Mouse (Mus musculus): ENCODE measurements around the gene Cdk19. TPM values are rescaled to one million over a fixed set of nuclear protein-coding genes. Genes with fewer than 3 reads are reported as not detected.

The Cdk19 gene
- total and polyA plus RNA-seq, 3 experiments: 3.3 to 4.7 (median 4.0) TPM

GRCm38 (mm10) chr10:40500723-40501245 lies 161.4 kb downstream of the Cdk19 start:
- no peak for DNase-seq (ENCODE audit: extremely low read depth)
- H3K4me2 ChIP-seq (ENCODE audit: insufficient read depth, low read depth, poor library complexity, severe bottlenecking): no peak overlapping the region
- in situ Hi-C loops (cut with MboI; ENCODE audit: low pct_ligation_motif_present, low pct_unique_long_range_greater_than_20kb, low sequenced_read_pairs) (loop anchor here (25.0 kb wide), 1 partner anchor 138 kb away; no protein-coding TSS in a partner anchor), dilution Hi-C loops (cut with MboI; ENCODE audit: extremely low pct_ligation_motif_present, extremely low pct_unique_long_range_greater_than_20kb, low sequenced_read_pairs) (no loop called here)
- no peak for TF ChIP-seq TCF12 (IDR thresholded peaks at IDR 0.05; ENCODE audit: low read depth, low read length)
- no peak for TF ChIP-seq RAD21 (IDR thresholded peaks at IDR 0.05; ENCODE audit: low read depth, low read length)
- TF ChIP-seq MXI1 (IDR thresholded peaks at IDR 0.05; ENCODE audit: low read depth, low read length): no peak
- TF ChIP-seq POLR2AphosphoS2 (IDR thresholded peaks at IDR 0.05; ENCODE audit: low read depth, low read length): no peak
- no peak for TF ChIP-seq USF2 (conservative IDR thresholded peaks at IDR 0.05; ENCODE audit: low read depth, low read length)
- TF ChIP-seq ELF1 (IDR thresholded peaks at IDR 0.05; ENCODE audit: low read depth, low read length): no peak
- no peak for TF ChIP-seq NRF1 (IDR thresholded peaks at IDR 0.05; ENCODE audit: low read depth, low read length)
- no peak for TF ChIP-seq MAFK (IDR thresholded peaks at IDR 0.05; ENCODE audit: insufficient replicate concordance, low read length)
- H3K9ac ChIP-seq (ENCODE audit: insufficient read depth, low read depth): no peak overlapping the region
- H3K79me2 ChIP-seq (replicated peaks; ENCODE audit: control insufficient read depth, extremely low read depth, insufficient read depth, poor library complexity, severe bottlenecking): no peaks in the 10 kb centered on the region
- no peaks in the 10 kb centered on the region for H3K27me3 ChIP-seq (replicated peaks)
- H3K27ac ChIP-seq (ENCODE audit: insufficient read depth, low read depth): no peak overlapping the region
- H3K9me3 ChIP-seq (replicated peaks; ENCODE audit: low read length): no peaks in the 10 kb centered on the region
- H3K4me3 ChIP-seq (replicated peaks in 1 of 3; ENCODE audit: low read depth in 2 of 3, low read length in 2 of 3, poor library complexity in 1 of 3): no peak overlapping the region
- no peaks in the 10 kb centered on the region for H3K4me1 ChIP-seq (ENCODE audit: control insufficient read depth in 1 of 2, insufficient read depth in 2 of 2)
- no peaks in the 10 kb centered on the region for H3K36me3 ChIP-seq (replicated peaks in 1 of 2; ENCODE audit: control insufficient read depth in 1 of 2, insufficient read depth in 1 of 2, low read length in 1 of 2)

GRCm38 (mm10) chr10:40502734-40503133 lies 163.4 kb downstream of the Cdk19 start:
- no peak overlapping the region for H3K27ac ChIP-seq (ENCODE audit: insufficient read depth, low read depth)
- no peaks in the 10 kb centered on the region for H3K4me1 ChIP-seq (ENCODE audit: control insufficient read depth in 1 of 2, insufficient read depth in 2 of 2)
- H3K9me3 ChIP-seq (replicated peaks; ENCODE audit: low read length): no peaks in the 10 kb centered on the region
- no peak overlapping the region for H3K9ac ChIP-seq (ENCODE audit: insufficient read depth, low read depth)
- H3K27me3 ChIP-seq (replicated peaks): no peaks in the 10 kb centered on the region
- no peaks in the 10 kb centered on the region for H3K36me3 ChIP-seq (replicated peaks in 1 of 2; ENCODE audit: control insufficient read depth in 1 of 2, insufficient read depth in 1 of 2, low read length in 1 of 2)
- H3K79me2 ChIP-seq (replicated peaks; ENCODE audit: control insufficient read depth, extremely low read depth, insufficient read depth, poor library complexity, severe bottlenecking): no peaks in the 10 kb centered on the region
- dilution Hi-C loops (cut with MboI; ENCODE audit: extremely low pct_ligation_motif_present, extremely low pct_unique_long_range_greater_than_20kb, low sequenced_read_pairs) (no loop called here), in situ Hi-C loops (cut with MboI; ENCODE audit: low pct_ligation_motif_present, low pct_unique_long_range_greater_than_20kb, low sequenced_read_pairs) (loop anchor here (25.0 kb wide), 1 partner anchor 140 kb away; no protein-coding TSS in a partner anchor)
- DNase-seq (ENCODE audit: extremely low read depth): no peak
- H3K4me3 ChIP-seq (replicated peaks in 1 of 3; ENCODE audit: low read depth in 2 of 3, low read length in 2 of 3, poor library complexity in 1 of 3): no peak overlapping the region
- no peak overlapping the region for H3K4me2 ChIP-seq (ENCODE audit: insufficient read depth, low read depth, poor library complexity, severe bottlenecking)
- TF ChIP-seq ETS1 (conservative IDR thresholded peaks at IDR 0.05; ENCODE audit: low read depth, low read length) (no peak), EP300 (IDR thresholded peaks at IDR 0.05; ENCODE audit: low read length) (no peak), SMC3 (IDR thresholded peaks at IDR 0.05; ENCODE audit: low read depth, low read length) (no peak), TBP (conservative IDR thresholded peaks at IDR 0.05; ENCODE audit: low read depth, low read length) (no peak), GABPA (IDR thresholded peaks at IDR 0.05; ENCODE audit: insufficient replicate concordance, low read depth, low read length) (no peak), ZMIZ1 (IDR thresholded peaks at IDR 0.05; ENCODE audit: low read depth, low read length) (no peak), IRF4 (IDR thresholded peaks at IDR 0.05; ENCODE audit: low read depth, low read length) (no peak), KAT2A (IDR thresholded peaks at IDR 0.05; ENCODE audit: insufficient replicate concordance, low read length) (no peak), MXI1 (IDR thresholded peaks at IDR 0.05; ENCODE audit: low read depth, low read length) (no peak), ELF1 (IDR thresholded peaks at IDR 0.05; ENCODE audit: low read depth, low read length) (no peak), CHD2 (IDR thresholded peaks at IDR 0.05; ENCODE audit: low read length) (no peak), JUND (conservative IDR thresholded peaks at IDR 0.05; ENCODE audit: low read depth, low read length) (no peak), RCOR1 (conservative IDR thresholded peaks at IDR 0.05; ENCODE audit: low read depth, low read length) (no peak), HCFC1 (IDR thresholded peaks at IDR 0.05; ENCODE audit: low read depth, low read length) (no peak), TCF12 (IDR thresholded peaks at IDR 0.05; ENCODE audit: low read depth, low read length) (no peak), USF2 (conservative IDR thresholded peaks at IDR 0.05; ENCODE audit: low read depth, low read length) (no peak), POLR2A (IDR thresholded peaks at IDR 0.05; ENCODE audit: low read depth, low read length) (no peak), MYC (IDR thresholded peaks at IDR 0.05; ENCODE audit: low read depth, low read length) (no peak)

Measured in CH12.LX (cell line).